Mouse (Mus musculus) limb, embryonic 12.5 days (tissue): ENCODE data around the gene Upp2. TPM values are rescaled to one million over a fixed set of nuclear protein-coding genes. Genes with fewer than 3 reads are reported as not detected.

Experiments
- ATAC-seq: fragments of 200-750 bp; cut with Nextera tagmentation; 2 replicates; pipeline ENCODE4 v1.8.0; 2017; ENCODE audit warnings: low read depth, moderate TSS enrichment; ENCODE audit not compliant: insufficient number of reproducible peaks, insufficient read depth, low FRiP score, low TSS enrichment
- H3K27ac ChIP-seq: fragments of 300-500 bp; sonication (generic); 2 replicates; pipeline ENCODE4 v1.5.1; 2016; ENCODE audit warnings: mild to moderate bottlenecking, moderate library complexity
- H3K27me3 ChIP-seq: fragments of 300-500 bp; sonication (generic); 2 replicates; pipeline ENCODE4 v1.6.1; 2016; ENCODE audit warnings: mild to moderate bottlenecking, moderate library complexity
- H3K36me3 ChIP-seq: fragments of 300-500 bp; sonication (generic); 2 replicates; pipeline ENCODE4 v1.6.1; 2016; ENCODE audit warnings: mild to moderate bottlenecking, moderate library complexity
- H3K4me1 ChIP-seq: fragments of 300-500 bp; sonication (generic); replicated peaks from 2 replicates; pipeline ENCODE4 v1.6.1; 2016
- H3K4me2 ChIP-seq: fragments of 300-500 bp; sonication (generic); 2 replicates; pipeline ENCODE4 v1.6.1; 2016; ENCODE audit warnings: mild to moderate bottlenecking, moderate library complexity
- H3K4me3 ChIP-seq: fragments of 300-500 bp; sonication (generic); replicated peaks from 2 replicates; pipeline ENCODE4 v1.5.1; 2016; ENCODE audit warnings: mild to moderate bottlenecking
- H3K9ac ChIP-seq: fragments of 300-500 bp; sonication (generic); replicated peaks from 2 replicates; pipeline ENCODE4 v1.6.1; 2016; ENCODE audit warnings: mild to moderate bottlenecking, moderate library complexity
- H3K9me3 ChIP-seq: fragments of 300-500 bp; sonication (generic); 2 replicates; pipeline ENCODE4 v1.6.1; 2016; ENCODE audit warnings: mild to moderate bottlenecking, moderate library complexity
- WGBS: fragments of 180-500 bp; shearing (Covaris S2); methylation state at CpG from one replicate; pipeline ENCODE4 v1.1.7; 2016; 5-methylcytosine and 5-hydroxymethylcytosine counted together
- polyA plus RNA-seq: library from polyadenylated mRNA; unstranded; fragments of >200 nt; fragmentation: Nextera tagmentation; extraction: Ambion mirVana; gene quantifications from 2 replicates; pipeline ENCODE4 v1.2.1, GENCODE M21; 2016

Gene Upp2
- polyA plus RNA-seq, 1 experiment from 2014 or later = 10.4 TPM

- H3K4me3 ChIP-seq = no peak overlapping the region
- peaks cover 58% of the 10 kb centered on the region for H3K4me1 ChIP-seq
- no peaks in the 10 kb centered on the region for H3K27me3 ChIP-seq
- H3K27ac ChIP-seq = no peak overlapping the region
- no peak for ATAC-seq
- no peaks in the 10 kb centered on the region for H3K36me3 ChIP-seq
- no peak overlapping the region for H3K4me2 ChIP-seq
- H3K9me3 ChIP-seq = no peaks in the 10 kb centered on the region
- H3K9ac ChIP-seq = no peak overlapping the region
- WGBS = 25% methylated on average over 6 of the region's 6 CpGs
Observed at GRCm38 (mm10) chr2:58551866-58552265, 15.2 kb upstream of the Upp2 start.

- whole genome bisulfite sequencing = 36% methylated on average over 3 of the region's 3 CpGs
- Histone ChIP-seq H3K9ac (no peak overlapping the region), H3K27ac (no peak overlapping the region), H3K36me3 (no peaks in the 10 kb centered on the region), H3K4me3 (no peak overlapping the region), H3K9me3 (no peaks in the 10 kb centered on the region), H3K4me1 (peaks cover 53% of the 10 kb centered on the region), H3K27me3 (no peaks in the 10 kb centered on the region), H3K4me2 (no peak overlapping the region)
- no peak for ATAC-seq
Observed at GRCm38 (mm10) chr2:58552296-58552695, 14.8 kb upstream of the Upp2 start.

DNA sequence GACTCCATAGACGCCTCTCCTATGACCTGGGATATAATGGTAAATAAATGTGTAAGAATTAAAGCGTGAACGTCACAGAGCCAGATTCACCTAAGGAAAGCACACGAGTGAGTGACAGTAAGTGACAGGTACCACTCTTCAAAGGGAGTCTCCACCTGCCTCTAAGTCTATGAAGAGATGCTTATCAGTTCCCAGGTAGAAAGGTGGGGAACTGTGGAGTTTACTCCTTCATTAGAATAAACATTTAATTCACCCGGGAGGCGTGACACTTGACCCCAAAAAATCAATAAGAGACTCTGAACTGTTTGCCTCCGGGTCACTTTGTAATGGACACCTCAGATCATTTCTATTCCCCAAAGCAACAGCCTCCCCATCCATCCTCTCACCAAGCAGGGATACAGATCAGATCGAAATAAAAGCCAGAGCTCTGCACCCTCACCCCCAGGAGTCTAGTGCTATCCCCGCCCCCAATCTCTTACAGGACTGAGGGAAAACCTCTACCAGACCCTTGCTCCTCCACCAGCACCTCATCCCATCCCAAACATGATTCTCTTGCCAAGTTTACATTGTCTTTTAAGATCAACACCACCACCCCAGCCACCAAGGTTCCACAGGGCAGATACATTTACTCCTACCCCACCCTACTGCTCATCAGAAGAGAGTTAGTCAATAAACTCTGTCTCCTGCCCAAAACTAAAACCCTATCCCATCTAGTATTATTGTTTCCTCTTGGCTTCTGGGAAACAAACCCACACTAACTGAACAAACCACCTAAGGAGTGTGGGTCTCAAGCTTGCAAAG lies 9.9 kb upstream of the Upp2 start:
- WGBS = 81% methylated on average over 9 of the region's 9 CpGs
- no peak for ATAC-seq
- Histone ChIP-seq H3K4me2 (no peak overlapping the region), H3K27me3 (no peaks in the 10 kb centered on the region), H3K27ac (no peak overlapping the region), H3K4me3 (no peak overlapping the region), H3K9ac (no peak overlapping the region), H3K9me3 (no peaks in the 10 kb centered on the region), H3K36me3 (no peaks in the 10 kb centered on the region), H3K4me1 (peaks cover 25% of the 10 kb centered on the region)

DNA sequence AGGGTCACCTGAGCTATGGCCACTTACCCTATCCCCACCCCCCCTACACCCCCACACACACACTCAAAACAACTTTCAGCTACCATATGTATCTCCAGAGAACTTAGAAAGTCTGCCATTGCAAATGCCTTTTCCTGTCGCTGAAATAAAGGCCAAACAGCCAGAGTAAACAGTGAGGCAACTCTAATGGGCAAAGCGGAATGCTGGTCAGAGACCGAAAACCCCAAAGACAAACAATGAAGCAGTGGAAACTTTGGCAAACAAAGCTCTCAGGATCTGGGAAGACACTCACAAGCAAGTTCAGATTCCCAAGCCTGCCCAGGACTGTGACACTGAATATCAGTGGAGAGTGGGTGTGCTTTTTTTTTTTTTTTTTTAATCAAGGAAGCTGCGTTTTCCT lies 5.0 kb upstream of the Upp2 start:
- Histone ChIP-seq H3K4me2 (no peak overlapping the region), H3K4me3 (no peak overlapping the region), H3K27ac (no peak overlapping the region), H3K9ac (no peak overlapping the region), H3K9me3 (no peaks in the 10 kb centered on the region), H3K27me3 (no peaks in the 10 kb centered on the region), H3K36me3 (no peaks in the 10 kb centered on the region), H3K4me1 (peaks cover 35% of the 10 kb centered on the region)
- ATAC-seq = no peak
- WGBS = 71% methylated on average over 4 of the region's 4 CpGs

GRCm38 (mm10) chr2:58565267-58565666 lies 1.8 kb upstream of the Upp2 start:
- Histone ChIP-seq H3K9ac (no peak overlapping the region), H3K4me2 (peak overlapping the region; percentile 65), H3K4me3 (peak overlapping the region; percentile 87), H3K27ac (no peak overlapping the region), H3K36me3 (no peaks in the 10 kb centered on the region), H3K4me1 (peaks cover 49% of the 10 kb centered on the region), H3K9me3 (no peaks in the 10 kb centered on the region), H3K27me3 (no peaks in the 10 kb centered on the region)
- WGBS = 75% methylated on average over 6 of the region's 6 CpGs
- no peak for ATAC-seq

- H3K4me3 ChIP-seq = peak overlapping the region; percentile 87
- no peaks in the 10 kb centered on the region for H3K27me3 ChIP-seq
- peak overlapping the region; percentile 98 for H3K27ac ChIP-seq
- H3K9ac ChIP-seq = peak overlapping the region; percentile 90
- no peaks in the 10 kb centered on the region for H3K9me3 ChIP-seq
- 4% methylated on average over 6 of the region's 6 CpGs for WGBS
- no peak for ATAC-seq
- H3K4me1 ChIP-seq = peaks cover 49% of the 10 kb centered on the region
- H3K4me2 ChIP-seq = peak overlapping the region; percentile 65
- H3K36me3 ChIP-seq = no peaks in the 10 kb centered on the region
Observed at GRCm38 (mm10) chr2:58566049-58566409, 1.1 kb upstream of the Upp2 start.

DNA sequence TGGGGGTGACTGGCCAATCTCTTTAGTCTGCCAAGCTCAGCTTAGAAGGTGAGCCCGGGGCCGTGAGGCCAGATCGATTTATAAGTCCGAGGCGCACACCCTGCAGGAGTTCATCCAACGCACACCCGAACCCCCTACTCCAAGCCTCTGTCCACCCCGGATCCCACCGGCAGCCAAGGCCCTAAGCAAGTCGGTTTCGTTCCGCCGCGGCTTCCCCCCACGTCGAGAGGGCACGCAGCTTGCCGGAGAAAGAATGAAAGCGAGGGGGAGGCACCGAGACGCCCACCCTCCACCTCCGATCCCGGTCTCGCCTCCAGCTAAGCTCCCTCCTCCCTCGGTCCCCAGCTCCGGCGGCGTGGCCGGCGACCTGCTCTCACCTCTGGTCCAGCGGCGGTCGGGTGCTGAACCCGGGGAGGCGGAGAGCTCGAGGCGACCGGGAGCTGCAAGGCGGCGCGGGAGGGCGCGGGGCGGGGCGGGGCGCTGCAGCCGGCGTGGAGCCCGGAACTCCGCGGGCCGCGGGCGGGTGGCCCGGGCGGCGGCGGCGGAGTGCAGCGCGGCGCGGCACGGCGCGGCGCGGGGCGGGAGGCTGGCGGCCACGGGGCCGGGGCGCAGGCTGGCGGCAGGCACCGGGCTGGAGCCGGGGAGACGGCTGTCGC lies 560 bp upstream of the Upp2 start:
- WGBS = 1% methylated on average over 75 of the region's 78 CpGs
- H3K4me1 ChIP-seq = peaks cover 49% of the 10 kb centered on the region

GRCm38 (mm10) chr2:58567866-58568719 lies 995 bp downstream of the Upp2 start:
- no peak for ATAC-seq
- peak overlapping the region; percentile 87 for H3K4me3 ChIP-seq
- H3K9me3 ChIP-seq = no peaks in the 10 kb centered on the region
- H3K4me1 ChIP-seq = peaks cover 44% of the 10 kb centered on the region
- peak overlapping the region; percentile 65 for H3K4me2 ChIP-seq
- 8% methylated on average over 12 of the region's 12 CpGs for WGBS
- peak overlapping the region; percentile 90 for H3K9ac ChIP-seq
- H3K27me3 ChIP-seq = no peaks in the 10 kb centered on the region
- peak overlapping the region; percentile 98 for H3K27ac ChIP-seq
- no peaks in the 10 kb centered on the region for H3K36me3 ChIP-seq

More for the DNA sequence above, 560 bp upstream of the Upp2 start:
- Histone ChIP-seq H3K27ac (peak overlapping the region; percentile 98), H3K4me3 (peak overlapping the region; percentile 87), H3K9ac (peak overlapping the region; percentile 90), H3K27me3 (no peaks in the 10 kb centered on the region), H3K36me3 (no peaks in the 10 kb centered on the region), H3K9me3 (no peaks in the 10 kb centered on the region), H3K4me2 (peak overlapping the region; percentile 65)
- peak; percentile 23 for ATAC-seq

GRCm38 (mm10) chr2:58568841-58569645 lies 1.9 kb downstream of the Upp2 start:
- Histone ChIP-seq H3K4me2 (peak overlapping the region; percentile 65), H3K4me3 (peak overlapping the region; percentile 87), H3K4me1 (peaks cover 35% of the 10 kb centered on the region), H3K9ac (no peak overlapping the region), H3K27ac (peak overlapping the region; percentile 98; the same call in 1 of the 2 replicates), H3K36me3 (no peaks in the 10 kb centered on the region), H3K27me3 (no peaks in the 10 kb centered on the region), H3K9me3 (no peaks in the 10 kb centered on the region)
- ATAC-seq = no peak
- 64% methylated on average over 4 of the region's 4 CpGs for WGBS

- Histone ChIP-seq H3K4me2 (no peak overlapping the region), H3K9ac (no peak overlapping the region), H3K27ac (no peak overlapping the region), H3K27me3 (no peaks in the 10 kb centered on the region), H3K4me1 (no peaks in the 10 kb centered on the region), H3K4me3 (no peak overlapping the region), H3K9me3 (no peaks in the 10 kb centered on the region), H3K36me3 (no peaks in the 10 kb centered on the region)
- 84% methylated on average over 2 of the region's 2 CpGs for WGBS
- ATAC-seq = no peak
Observed at GRCm38 (mm10) chr2:58574167-58574566, 7.1 kb downstream of the Upp2 start.
